Mouse (Mus musculus) MEL (cell line): ENCODE measurements around the gene Slc35g3. TPM values are rescaled to one million over a fixed set of nuclear protein-coding genes. Genes with fewer than 3 reads are reported as not detected.

Source experiments
- DNase-seq: peaks from one replicate; pipeline ENCODE4 v3.0.0; 2011; ENCODE audit warnings: low read depth, low spot score
- H3K27ac ChIP-seq: 2 replicates; pipeline ENCODE4 v1.5.1; 2012; ENCODE audit warnings: low read depth, mild to moderate bottlenecking, control low read depth, low read length, moderate library complexity; ENCODE audit not compliant: control insufficient read depth
- H3K27me3 ChIP-seq, 2 experiments: fragments of 150-350 bp in 1 of 2; sonication (generic) in 1 of 2; 2 replicates each; pipeline ENCODE4 v1.6.1; 2012; ENCODE audit warnings: low read length in 2 of 2, mild to moderate bottlenecking in 2 of 2, improper control_type of control experiment in 1 of 2, moderate library complexity in 1 of 2; ENCODE audit not compliant: insufficient read depth in 2 of 2, control insufficient read depth in 1 of 2
- H3K36me3 ChIP-seq, 2 experiments: 2 replicates each; pipeline ENCODE4 v1.6.1; 2012 to 2014; ENCODE audit warnings: low read length in 2 of 2, improper control_type of control experiment in 1 of 2, inconsistent platforms in 1 of 2, mild to moderate bottlenecking in 1 of 2; ENCODE audit not compliant: insufficient read depth in 2 of 2, control insufficient read depth in 1 of 2
- H3K4me1 ChIP-seq, 2 experiments: fragments of 150-350 bp in 1 of 2; sonication (generic) in 1 of 2; 2 replicates each; pipeline ENCODE4 v1.6.1; 2012; ENCODE audit warnings: low read length in 2 of 2, improper control_type of control experiment in 1 of 2, mild to moderate bottlenecking in 1 of 2; ENCODE audit not compliant: insufficient read depth in 2 of 2, control insufficient read depth in 1 of 2
- H3K4me3 ChIP-seq, 2 experiments: fragments of 150-350 bp in 1 of 2; sonication (generic) in 1 of 2; 2 replicates each; pipeline ENCODE4 v1.5.1; 2012; ENCODE audit warnings: low read depth in 2 of 2, low read length in 2 of 2, mild to moderate bottlenecking in 2 of 2, moderate library complexity in 2 of 2, control low read depth in 1 of 2, improper control_type of control experiment in 1 of 2; ENCODE audit not compliant: control insufficient read depth in 1 of 2, insufficient read depth in 1 of 2
- H3K79me2 ChIP-seq: 2 replicates; pipeline ENCODE4 v1.6.1; 2012; ENCODE audit warnings: mild to moderate bottlenecking, low read length, moderate library complexity; ENCODE audit not compliant: control insufficient read depth, poor library complexity, insufficient read depth
- H3K9ac ChIP-seq: 2 replicates; pipeline ENCODE4 v1.6.1; 2012; ENCODE audit warnings: low read depth, mild to moderate bottlenecking, control low read depth, low read length, moderate library complexity; ENCODE audit not compliant: control insufficient read depth, poor library complexity, severe bottlenecking
- H3K9me3 ChIP-seq: fragments of 150-350 bp; sonication (generic); replicated peaks from 2 replicates; pipeline ENCODE4 v1.6.1; 2012; ENCODE audit warnings: mild to moderate bottlenecking, low read length, improper control_type of control experiment, moderate library complexity; ENCODE audit not compliant: insufficient read depth
- BHLHE40 ChIP-seq: IDR thresholded peaks from 2 replicates; pipeline ENCODE4 v1.6.1; 2012; ENCODE audit warnings: low read depth, mild to moderate bottlenecking, inconsistent platforms, low read length, improper control_type of control experiment, borderline replicate concordance
- CHD1 ChIP-seq: IDR thresholded peaks from 2 replicates; pipeline ENCODE4 v1.6.1; 2012; ENCODE audit warnings: low read depth, mild to moderate bottlenecking, inconsistent platforms, low read length, improper control_type of control experiment
- CHD2 ChIP-seq: IDR thresholded peaks from 2 replicates; pipeline ENCODE4 v1.6.1; 2011; ENCODE audit warnings: low read length, improper control_type of control experiment
- CTCF ChIP-seq, 3 experiments: IDR thresholded peaks in 2 of 3; conservative IDR thresholded peaks in 1 of 3; 2 replicates each; pipeline ENCODE4 v1.5.1; 2011 to 2012; ENCODE audit warnings: low read length in 3 of 3, low read depth in 2 of 3, mild to moderate bottlenecking in 2 of 3, improper control_type of control experiment in 1 of 3, inconsistent platforms in 1 of 3, mixed read lengths in 1 of 3, moderate library complexity in 1 of 3; ENCODE audit not compliant: control insufficient read depth in 1 of 3, insufficient read depth in 1 of 3, poor library complexity in 1 of 3, severe bottlenecking in 1 of 3
- E2F4 ChIP-seq: IDR thresholded peaks from 2 replicates; pipeline ENCODE4 v1.6.1; 2011; ENCODE audit warnings: low read depth, low read length, improper control_type of control experiment, borderline replicate concordance
- ETS1 ChIP-seq: IDR thresholded peaks from 2 replicates; pipeline ENCODE4 v1.6.1; 2012; ENCODE audit warnings: low read depth, mild to moderate bottlenecking, inconsistent platforms, low read length, improper control_type of control experiment, moderate library complexity
- NELFE ChIP-seq: IDR thresholded peaks from 2 replicates; pipeline ENCODE4 v1.6.1; 2011; ENCODE audit warnings: low read depth, low read length, improper control_type of control experiment
- NRF1 ChIP-seq: IDR thresholded peaks from 2 replicates; pipeline ENCODE4 v1.6.1; 2014; ENCODE audit warnings: low read depth, mild to moderate bottlenecking, inconsistent platforms, low read length, improper control_type of control experiment, moderate library complexity; ENCODE audit not compliant: poor library complexity, insufficient read depth, severe bottlenecking
- POLR2A ChIP-seq, 2 experiments: IDR thresholded peaks; 2 replicates each; pipeline ENCODE4 v1.6.1; 2011 to 2012; ENCODE audit warnings: low read length in 2 of 2, mild to moderate bottlenecking in 2 of 2, control low read depth in 1 of 2, improper control_type of control experiment in 1 of 2, low read depth in 1 of 2, moderate library complexity in 1 of 2; ENCODE audit not compliant: control insufficient read depth in 1 of 2, insufficient read depth in 1 of 2, poor library complexity in 1 of 2
- RAD21 ChIP-seq: IDR thresholded peaks from 2 replicates; pipeline ENCODE4 v1.6.1; 2011; ENCODE audit warnings: mild to moderate bottlenecking, low read depth, low read length, improper control_type of control experiment
- RCOR1 ChIP-seq: IDR thresholded peaks from 2 replicates; pipeline ENCODE4 v1.6.1; 2012; ENCODE audit warnings: low read depth, mild to moderate bottlenecking, inconsistent platforms, low read length, improper control_type of control experiment
- SMC3 ChIP-seq: IDR thresholded peaks from 2 replicates; pipeline ENCODE4 v1.6.1; 2011; ENCODE audit warnings: low read depth, low read length, improper control_type of control experiment
- TAL1 ChIP-seq: IDR thresholded peaks from 2 replicates; pipeline ENCODE4 v1.6.1; 2012; ENCODE audit warnings: mild to moderate bottlenecking, inconsistent platforms, low read length, moderate library complexity, mixed read lengths
- TCF12 ChIP-seq: IDR thresholded peaks from 2 replicates; pipeline ENCODE4 v1.6.1; 2014; ENCODE audit warnings: low read depth, mild to moderate bottlenecking, inconsistent platforms, low read length, improper control_type of control experiment, moderate library complexity
- USF2 ChIP-seq, 2 experiments: IDR thresholded peaks; 2 replicates each; pipeline ENCODE4 v1.6.1; 2011 to 2012; ENCODE audit warnings: improper control_type of control experiment in 2 of 2, low read length in 2 of 2, borderline replicate concordance in 1 of 2, inconsistent platforms in 1 of 2, low read depth in 1 of 2, mild to moderate bottlenecking in 1 of 2; ENCODE audit not compliant: insufficient read depth in 1 of 2
- ZC3H11A ChIP-seq: IDR thresholded peaks from 2 replicates; pipeline ENCODE4 v1.6.1; 2012; ENCODE audit warnings: low read depth, mild to moderate bottlenecking, inconsistent platforms, low read length, improper control_type of control experiment
- ZNF384 ChIP-seq: IDR thresholded peaks from 2 replicates; pipeline ENCODE4 v1.6.1; 2012; ENCODE audit warnings: low read depth, mild to moderate bottlenecking, inconsistent platforms, low read length, improper control_type of control experiment
- polyA plus RNA-seq, 2 experiments: library from polyadenylated mRNA; stranded (reverse) in 1 of 2; unstranded in 1 of 2; fragments of >175 nt in 1 of 2; fragments of >200 nt in 1 of 2; gene quantifications; 2 replicates each; pipeline versions ENCODE4 v1.2.1 to v1.2.4; 2012; ENCODE audit warnings: low replicate concordance in 2 of 2, low read depth in 1 of 2; ENCODE audit not compliant: insufficient read length in 2 of 2, insufficient read depth in 1 of 2, missing spikeins in 1 of 2
- total RNA-seq: library from RNA; depleted of rRNA; stranded (reverse); fragments of 300-350 nt; gene quantifications from 2 replicates; pipeline ENCODE4 v1.2.3, GENCODE M21; 2012

The Slc35g3 gene
- total and polyA plus RNA-seq, 3 experiments: 0.08 to 0.22 TPM; not detected in 1

GRCm38 (mm10) chr11:69810280-69810679, 48.5 kb upstream of the Slc35g3 start (continued):
- no peak for TF ChIP-seq NRF1
- TF ChIP-seq RCOR1: no peak
- TF ChIP-seq E2F4: no peak
- TF ChIP-seq, all 39 proteins: peak for 4

GRCm38 (mm10) chr11:69807641-69808040, 45.9 kb upstream of the Slc35g3 start:
- no peak overlapping the region for H3K27ac ChIP-seq
- H3K9ac ChIP-seq: no peak overlapping the region
- TF ChIP-seq SMC3 (no peak), RAD21 (no peak), CHD1 (no peak)
- H3K79me2 ChIP-seq: peaks cover 5% of the 10 kb centered on the region; the same call in 1 of the 2 replicates
- H3K9me3 ChIP-seq: no peaks in the 10 kb centered on the region
- no peak overlapping the region for H3K4me3 ChIP-seq
- no peak for DNase-seq
- H3K4me1 ChIP-seq: peaks cover 0 to 7% of the 10 kb centered on the region in 2 experiments; a peak in 2 of 4 replicates
- H3K36me3 ChIP-seq: no peaks in the 10 kb centered on the region
- H3K27me3 ChIP-seq: peaks cover 2 to 3% of the 10 kb centered on the region in 2 experiments

GRCm38 (mm10) chr11:69806378-69806777, 44.6 kb upstream of the Slc35g3 start:
- H3K9ac ChIP-seq: no peak overlapping the region
- no peak for TF ChIP-seq TCF12
- no peak for TF ChIP-seq BHLHE40
- peak; percentile 69 for TF ChIP-seq SMC3
- TF ChIP-seq ETS1: no peak
- TF ChIP-seq CTCF (IDR thresholded peaks at IDR 0.05 in 2 of 3, conservative IDR thresholded peaks at IDR 0.05 in 1 of 3; ENCODE audit: control insufficient read depth in 1 of 3, insufficient read depth in 1 of 3, low read depth in 2 of 3, low read length in 3 of 3, poor library complexity in 1 of 3, severe bottlenecking in 1 of 3): peak; percentile 23 to 56 (median 25); a peak in 3 of 6 replicates
- no peak for TF ChIP-seq TAL1
- no peak for TF ChIP-seq CHD2
- TF ChIP-seq ZNF384: peak; percentile 73
- TF ChIP-seq USF2 (IDR thresholded peaks at IDR 0.05; ENCODE audit: borderline replicate concordance in 1 of 2, insufficient read depth in 1 of 2, low read depth in 1 of 2, low read length in 2 of 2): no peak
- TF ChIP-seq ZC3H11A: peak; percentile 66
- TF ChIP-seq POLR2A (IDR thresholded peaks at IDR 0.05; ENCODE audit: control insufficient read depth in 1 of 2, insufficient read depth in 1 of 2, low read depth in 1 of 2, low read length in 2 of 2, poor library complexity in 1 of 2): no peak
- peak; percentile 50 for TF ChIP-seq RAD21
- TF ChIP-seq NELFE: no peak
- H3K4me3 ChIP-seq: no peak overlapping the region
- H3K79me2 ChIP-seq: peaks cover 5% of the 10 kb centered on the region; the same call in 1 of the 2 replicates
- peak; percentile 67 for DNase-seq
- peaks cover 3 to 11% of the 10 kb centered on the region in 2 experiments; a peak in 3 of 4 replicates for H3K4me1 ChIP-seq
- H3K36me3 ChIP-seq: no peaks in the 10 kb centered on the region; a peak in 1 of 4 replicates
- no peaks in the 10 kb centered on the region for H3K9me3 ChIP-seq
- peaks cover 2 to 3% of the 10 kb centered on the region in 2 experiments; a peak in 3 of 4 replicates for H3K27me3 ChIP-seq
- no peak overlapping the region for H3K27ac ChIP-seq
